Mouse (Mus musculus) MEL (cell line): ENCODE results near the gene Sstr3.

Source experiments
- CTCF ChIP-seq, 3 experiments: IDR thresholded peaks in 2 of 3; conservative IDR thresholded peaks in 1 of 3; 2 replicates each; pipeline ENCODE4 v1.5.1; 2011 to 2012; ENCODE audit warnings: low read length in 3 of 3, low read depth in 2 of 3, mild to moderate bottlenecking in 2 of 3, improper control_type of control experiment in 1 of 3, inconsistent platforms in 1 of 3, mixed read lengths in 1 of 3, moderate library complexity in 1 of 3; ENCODE audit not compliant: control insufficient read depth in 1 of 3, insufficient read depth in 1 of 3, poor library complexity in 1 of 3, severe bottlenecking in 1 of 3
- E2F4 ChIP-seq: IDR thresholded peaks from 2 replicates; pipeline ENCODE4 v1.6.1; 2011; ENCODE audit warnings: low read depth, low read length, improper control_type of control experiment, borderline replicate concordance
- POLR2A ChIP-seq, 2 experiments: IDR thresholded peaks; 2 replicates each; pipeline ENCODE4 v1.6.1; 2011 to 2012; ENCODE audit warnings: low read length in 2 of 2, mild to moderate bottlenecking in 2 of 2, control low read depth in 1 of 2, improper control_type of control experiment in 1 of 2, low read depth in 1 of 2, moderate library complexity in 1 of 2; ENCODE audit not compliant: control insufficient read depth in 1 of 2, insufficient read depth in 1 of 2, poor library complexity in 1 of 2
- POLR2AphosphoS2 ChIP-seq: IDR thresholded peaks from 2 replicates; pipeline ENCODE4 v1.6.1; 2011; ENCODE audit warnings: low read length, improper control_type of control experiment
- RCOR1 ChIP-seq: IDR thresholded peaks from 2 replicates; pipeline ENCODE4 v1.6.1; 2012; ENCODE audit warnings: low read depth, mild to moderate bottlenecking, inconsistent platforms, low read length, improper control_type of control experiment
- UBTF ChIP-seq: IDR thresholded peaks from 2 replicates; pipeline ENCODE4 v1.6.1; 2012; ENCODE audit warnings: low read depth, mild to moderate bottlenecking, inconsistent platforms, low read length, improper control_type of control experiment, moderate library complexity, borderline replicate concordance; ENCODE audit not compliant: insufficient read depth
- ZNF384 ChIP-seq: IDR thresholded peaks from 2 replicates; pipeline ENCODE4 v1.6.1; 2012; ENCODE audit warnings: low read depth, mild to moderate bottlenecking, inconsistent platforms, low read length, improper control_type of control experiment

- no peak for TF ChIP-seq UBTF
- no peak for TF ChIP-seq RCOR1
- TF ChIP-seq POLR2A (IDR thresholded peaks at IDR 0.05; ENCODE audit: control insufficient read depth in 1 of 2, insufficient read depth in 1 of 2, low read depth in 1 of 2, low read length in 2 of 2, poor library complexity in 1 of 2), result no peak
- no peak for TF ChIP-seq CTCF (IDR thresholded peaks at IDR 0.05 in 2 of 3, conservative IDR thresholded peaks at IDR 0.05 in 1 of 3; ENCODE audit: control insufficient read depth in 1 of 3, insufficient read depth in 1 of 3, low read depth in 2 of 3, low read length in 3 of 3, poor library complexity in 1 of 3, severe bottlenecking in 1 of 3)
- no peak for TF ChIP-seq POLR2AphosphoS2
- TF ChIP-seq E2F4, result no peak
- no peak for TF ChIP-seq ZNF384
These were observed 34.3 kb downstream of the Sstr3 start for GRCm38 (mm10) chr15:78510121-78510576.
